Mouse (Mus musculus) ES-Bruce4 (cell line): Measurements from ENCODE around the gene Wwc1. TPM values are rescaled to one million over a fixed set of nuclear protein-coding genes. Genes with fewer than 3 reads are reported as not detected.
A peak's percentile ranks its signal among the peaks of the same experiment; 100 is the strongest.

Experiments used
- H3K27ac ChIP-seq: 2 replicates; pipeline ENCODE4 v1.5.1; 2012; ENCODE audit warnings: low read length, inconsistent platforms; ENCODE audit not compliant: insufficient read depth
- H3K27me3 ChIP-seq: 2 replicates; pipeline ENCODE4 v1.6.1; 2012; ENCODE audit warnings: mild to moderate bottlenecking, low read length, inconsistent platforms; ENCODE audit not compliant: control insufficient read depth, poor library complexity, insufficient read depth, severe bottlenecking
- H3K36me3 ChIP-seq: 2 replicates; pipeline ENCODE4 v1.6.1; 2012; ENCODE audit warnings: inconsistent platforms, mild to moderate bottlenecking, low read length, moderate library complexity; ENCODE audit not compliant: control insufficient read depth, poor library complexity, insufficient read depth, severe bottlenecking
- H3K4me1 ChIP-seq: one replicate; pipeline ENCODE4 v1.8.1; 2011; ENCODE audit warnings: low read length; ENCODE audit not compliant: control insufficient read depth, insufficient read depth
- H3K4me3 ChIP-seq: 2 replicates; pipeline ENCODE4 v1.5.1; 2011; ENCODE audit warnings: low read depth, mild to moderate bottlenecking, low read length
- H3K9ac ChIP-seq: 2 replicates; pipeline ENCODE4 v1.6.1; 2012; ENCODE audit warnings: low read depth, mild to moderate bottlenecking, inconsistent platforms; ENCODE audit not compliant: poor library complexity, severe bottlenecking
- H3K9me3 ChIP-seq: replicated peaks from 2 replicates; pipeline ENCODE4 v1.6.1; 2012; ENCODE audit warnings: mild to moderate bottlenecking, low read length, inconsistent platforms; ENCODE audit not compliant: control insufficient read depth, poor library complexity, insufficient read depth, severe bottlenecking
- CTCF ChIP-seq: IDR thresholded peaks from one replicate; pipeline ENCODE4 v1.8.1; 2011; ENCODE audit warnings: low read depth, low read length
- EP300 ChIP-seq: IDR thresholded peaks from 2 replicates; pipeline ENCODE4 v1.6.1; 2011; ENCODE audit warnings: low read depth, low read length; ENCODE audit not compliant: insufficient read depth
- POLR2A ChIP-seq: IDR thresholded peaks from one replicate; pipeline ENCODE4 v1.8.1; 2011; ENCODE audit warnings: low read length; ENCODE audit not compliant: insufficient read depth
- polyA plus RNA-seq: library from polyadenylated mRNA; stranded (reverse); fragments of >200 nt; gene quantifications from 2 replicates; pipeline ENCODE4 v1.2.4, GENCODE M21; 2011; ENCODE audit warnings: low read depth; ENCODE audit not compliant: missing spikeins, insufficient read depth, insufficient read length

Wwc1 gene
- polyA plus RNA-seq, 1 experiment, result 48.4 TPM

DNA sequence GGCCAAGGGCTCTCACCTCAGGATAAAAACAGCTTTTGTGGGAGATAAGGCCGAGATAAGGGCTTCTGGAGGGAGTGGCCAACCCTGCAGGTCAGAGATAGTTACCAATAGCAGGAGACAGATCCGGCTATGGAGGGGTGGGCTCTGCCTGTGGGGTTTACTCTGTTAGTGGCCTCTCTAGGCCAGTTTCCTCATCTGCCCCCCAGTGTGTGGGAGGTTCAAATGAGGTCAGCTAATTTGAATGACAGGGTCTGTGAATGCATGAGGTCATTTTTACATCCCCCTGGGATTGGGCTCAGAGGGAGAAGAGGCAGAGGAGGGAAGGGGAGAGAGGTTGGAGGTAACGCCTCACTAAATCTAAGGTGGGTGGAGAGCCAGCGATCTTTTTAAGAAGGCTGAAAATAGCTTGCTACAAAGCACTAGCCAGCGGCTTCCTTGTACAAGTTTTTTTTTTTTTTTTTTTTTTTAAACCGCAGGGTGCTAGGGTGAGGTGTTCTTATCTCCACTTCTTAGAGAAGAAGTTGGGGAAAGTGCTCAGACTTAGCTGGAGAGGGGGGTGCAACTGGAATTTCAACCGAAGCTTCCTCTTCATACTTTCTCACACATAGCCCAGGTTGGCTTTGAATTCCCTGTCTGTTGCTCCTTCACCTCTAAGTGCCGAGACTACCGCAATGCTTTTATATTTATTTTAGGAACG, 20.4 kb upstream of the Wwc1 start:
- Histone ChIP-seq H3K4me1 (no peaks in the 10 kb centered on the region), H3K27me3 (no peaks in the 10 kb centered on the region), H3K36me3 (no peaks in the 10 kb centered on the region), H3K4me3 (peak overlapping the region; percentile 44), H3K9ac (no peak overlapping the region), H3K9me3 (no peaks in the 10 kb centered on the region), H3K27ac (no peak overlapping the region)
- no peak for TF ChIP-seq CTCF

DNA sequence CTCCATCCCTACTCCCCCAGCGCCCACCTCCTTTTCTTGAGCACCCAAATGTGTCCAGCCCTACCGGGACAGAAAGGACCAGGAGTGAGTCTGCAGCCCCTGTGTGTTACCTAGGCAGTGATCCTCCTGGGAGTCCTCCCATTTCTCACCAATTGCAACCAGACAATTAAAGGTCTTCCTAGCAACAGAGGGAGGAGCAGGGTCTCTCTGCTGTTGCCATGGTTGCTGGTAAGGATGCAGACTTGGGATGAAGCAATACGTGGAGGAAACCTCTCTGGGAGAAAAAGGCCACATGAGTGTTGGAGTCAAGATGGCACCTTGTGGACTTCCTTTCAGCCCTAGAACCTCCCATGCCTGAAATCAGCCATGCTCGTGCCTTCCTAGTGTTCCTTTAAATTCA, 19.7 kb upstream of the Wwc1 start:
- H3K4me3 ChIP-seq, result no peak overlapping the region
- no peak overlapping the region for H3K27ac ChIP-seq

DNA sequence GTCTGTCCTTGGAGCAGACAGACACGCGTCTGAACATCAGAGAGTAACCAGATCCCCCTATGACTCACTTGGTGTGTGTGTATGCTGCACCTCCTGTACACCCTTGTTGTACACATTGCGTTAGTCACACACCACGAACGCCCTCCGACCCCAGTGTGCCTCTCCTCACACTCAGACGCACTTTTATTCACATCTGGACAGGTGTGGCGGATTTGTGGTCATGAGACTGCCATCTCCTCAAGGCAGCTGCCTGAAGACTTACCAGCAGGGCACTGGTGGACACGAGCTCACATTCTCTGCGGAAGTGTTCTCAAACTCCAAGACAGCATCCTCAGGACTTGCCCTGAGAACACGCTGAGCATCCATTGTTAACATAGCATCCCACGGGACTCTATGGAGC, 17.7 kb upstream of the Wwc1 start:
- Histone ChIP-seq H3K9me3 (0 out of 2 replicates have a peak, but pooled peaks cover 2% of the 10 kb centered on the region), H3K36me3 (no peaks in the 10 kb centered on the region), H3K4me1 (no peaks in the 10 kb centered on the region), H3K9ac (no peak overlapping the region), H3K4me3 (no peak overlapping the region), H3K27ac (no peak overlapping the region), H3K27me3 (no peaks in the 10 kb centered on the region)
- TF ChIP-seq POLR2A (no peak), CTCF (no peak), EP300 (no peak)

More for the DNA sequence above, 19.7 kb upstream of the Wwc1 start:
- TF ChIP-seq EP300, result no peak
- no peak for TF ChIP-seq POLR2A
- TF ChIP-seq CTCF, result no peak
- no peak overlapping the region for H3K9ac ChIP-seq
- no peaks in the 10 kb centered on the region for H3K27me3 ChIP-seq
- H3K4me1 ChIP-seq, result no peaks in the 10 kb centered on the region
- 0 out of 2 replicates have a peak, but pooled peaks cover 2% of the 10 kb centered on the region for H3K9me3 ChIP-seq
- no peaks in the 10 kb centered on the region for H3K36me3 ChIP-seq

DNA sequence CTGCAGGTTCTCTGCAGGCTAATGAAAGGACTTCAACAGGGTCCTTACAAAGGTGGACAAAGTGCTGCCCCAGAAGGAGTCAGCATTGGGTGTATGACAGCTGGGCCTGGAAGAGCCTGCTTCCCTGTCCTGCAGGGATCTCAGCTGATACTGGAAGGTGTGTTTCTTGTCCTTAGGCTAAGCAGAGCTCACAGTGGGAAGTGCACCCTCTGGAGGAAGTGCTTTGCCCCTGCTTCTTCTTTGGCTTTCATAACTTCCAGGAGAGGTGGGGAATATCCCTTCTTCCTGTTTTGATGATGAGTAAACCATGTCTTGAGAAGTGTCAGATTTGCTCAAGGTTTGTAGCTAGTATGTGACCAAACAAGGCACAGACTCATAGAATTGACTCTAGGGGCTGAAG, 15.0 kb upstream of the Wwc1 start:
- Histone ChIP-seq H3K4me3 (no peak overlapping the region), H3K27me3 (no peaks in the 10 kb centered on the region), H3K9ac (no peak overlapping the region), H3K9me3 (0 out of 2 replicates have a peak, but pooled peaks cover 2% of the 10 kb centered on the region), H3K27ac (no peak overlapping the region), H3K4me1 (no peaks in the 10 kb centered on the region), H3K36me3 (no peaks in the 10 kb centered on the region)
- TF ChIP-seq CTCF, result peak; percentile 30
- no peak for TF ChIP-seq EP300

DNA sequence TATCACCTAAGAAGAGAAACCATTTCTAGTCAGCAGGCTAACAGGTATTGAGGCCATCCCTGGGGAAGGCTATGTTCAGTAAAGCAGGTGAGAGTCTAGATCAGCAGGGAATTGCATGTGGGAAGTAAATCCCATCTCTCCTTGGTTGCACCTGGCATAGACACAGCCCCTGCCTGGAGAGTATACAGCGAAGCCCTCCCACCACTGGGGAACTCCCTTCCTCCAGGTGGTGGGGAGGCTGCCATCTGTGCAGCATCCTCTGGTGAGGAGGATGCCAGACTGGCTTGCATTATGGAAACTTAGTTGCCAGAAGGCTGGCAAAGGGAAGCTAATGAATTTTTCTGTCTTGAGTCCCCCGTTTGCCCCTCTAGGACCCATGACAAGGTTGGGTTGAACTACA, 11.5 kb upstream of the Wwc1 start:
- no peaks in the 10 kb centered on the region for H3K36me3 ChIP-seq
- no peaks in the 10 kb centered on the region for H3K27me3 ChIP-seq

DNA sequence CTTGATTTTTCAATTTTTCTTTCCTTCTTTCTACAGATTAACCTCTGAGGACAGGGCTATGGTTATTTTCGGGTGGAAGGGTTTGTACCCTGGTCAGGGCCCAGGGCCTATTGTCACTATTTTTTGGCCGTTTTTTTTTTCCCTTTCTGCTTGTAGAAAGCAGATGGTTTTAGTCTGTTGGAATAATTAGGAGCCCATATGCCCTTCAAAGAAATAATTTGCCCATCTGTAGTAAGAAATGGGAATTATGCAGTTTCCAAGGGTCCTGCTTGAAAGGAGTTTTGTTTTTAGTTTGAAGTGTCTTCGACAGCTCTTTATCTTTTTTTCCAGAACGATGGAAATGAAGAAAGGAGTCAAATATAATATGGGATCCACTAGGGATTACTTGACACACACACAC, 9.6 kb upstream of the Wwc1 start:
- no peak for TF ChIP-seq POLR2A
- no peak for TF ChIP-seq CTCF
- no peak for TF ChIP-seq EP300

More for the DNA sequence above, 11.5 kb upstream of the Wwc1 start:
- 0 out of 2 replicates have a peak, but pooled peaks cover 2% of the 10 kb centered on the region for H3K9me3 ChIP-seq
- TF ChIP-seq CTCF (no peak), POLR2A (no peak), EP300 (no peak)
- H3K4me3 ChIP-seq, result no peak overlapping the region
- H3K27ac ChIP-seq, result no peak overlapping the region
- no peaks in the 10 kb centered on the region for H3K4me1 ChIP-seq
- H3K9ac ChIP-seq, result no peak overlapping the region

More for the DNA sequence above, 9.6 kb upstream of the Wwc1 start:
- H3K27ac ChIP-seq, result no peak overlapping the region
- no peak overlapping the region for H3K9ac ChIP-seq
- H3K4me3 ChIP-seq, result no peak overlapping the region
- no peaks in the 10 kb centered on the region for H3K36me3 ChIP-seq
- no peaks in the 10 kb centered on the region for H3K9me3 ChIP-seq
- H3K27me3 ChIP-seq, result no peaks in the 10 kb centered on the region
- no peaks in the 10 kb centered on the region for H3K4me1 ChIP-seq
